Mouse (Mus musculus): ENCODE results near the gene Hopx. TPM values are rescaled to one million over a fixed set of nuclear protein-coding genes. Genes with fewer than 3 reads are reported as not detected.
A peak's percentile ranks its signal among the peaks of the same experiment; 100 is the strongest.

Gene Hopx
- polyA plus RNA-seq, 1 experiment from 2014 or later = 16.7 TPM

DNA sequence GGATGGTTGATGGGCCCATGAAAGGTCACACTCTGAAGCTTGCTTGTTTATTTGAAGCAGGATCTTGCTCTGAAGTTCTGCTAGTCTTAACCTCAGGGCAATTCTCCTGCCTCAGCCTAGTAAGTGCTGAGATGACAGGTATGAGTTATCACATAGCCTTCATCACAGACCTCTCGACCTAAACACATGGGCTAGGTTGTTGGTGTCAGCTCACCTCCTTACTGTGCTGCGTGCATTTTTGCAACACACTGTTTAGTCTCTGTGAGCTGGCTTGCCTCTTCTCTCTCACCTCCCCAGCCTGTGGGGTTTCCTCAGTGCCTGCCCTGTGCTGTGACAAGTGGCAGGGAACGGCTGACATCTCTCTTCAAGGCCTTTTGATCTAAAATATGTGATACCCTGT, 1.1 kb downstream of the Hopx start:
- Histone ChIP-seq H3K4me1 (ENCODE audit: control insufficient read depth, insufficient read depth, low read length) (peaks cover 17% of the 10 kb centered on the region), H3K36me3 (ENCODE audit: control insufficient read depth, insufficient read depth) (peaks cover 3% of the 10 kb centered on the region), H3K4me2 (ENCODE audit: low read depth, low read length) (peak overlapping the region; percentile 65), H3K4me3 (ENCODE audit: low read length) (peak overlapping the region; percentile 59), H3K9ac (ENCODE audit: low read length) (peak overlapping the region; percentile 80), H3K9me3 (replicated peaks; ENCODE audit: control insufficient read depth, low read length) (no peaks in the 10 kb centered on the region), H3K27me3 (ENCODE audit: control insufficient read depth, insufficient read depth, low read length) (no peaks in the 10 kb centered on the region), H3K27ac (ENCODE audit: low read length) (peak overlapping the region; percentile 98)
- no peak for ATAC-seq (replicated peaks; ENCODE audit: extremely low read depth, insufficient read depth, low FRiP score)
- 45% methylated on average over 3 of the region's 3 CpGs for WGBS

DNA sequence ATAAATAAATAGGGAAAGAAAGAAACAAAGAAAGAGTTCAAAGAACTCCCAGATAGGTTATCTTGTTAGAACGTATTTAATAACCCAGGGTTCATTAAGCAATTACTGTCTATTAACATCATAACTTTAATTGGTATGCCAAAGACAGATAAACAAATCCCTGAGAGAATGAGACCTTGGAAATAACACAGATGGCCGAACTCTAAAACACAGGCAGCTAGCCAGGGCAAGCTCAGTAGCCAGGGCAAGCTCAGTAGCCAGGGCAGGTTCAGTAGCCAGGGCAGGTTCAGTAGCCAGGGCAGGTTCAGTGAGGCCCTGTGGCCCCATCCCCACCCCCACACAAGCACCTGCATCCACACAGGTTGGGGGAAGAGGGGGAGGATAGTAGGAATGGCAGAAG, 2.9 kb downstream of the Hopx start:
- peak overlapping the region; percentile 67 for H3K9ac ChIP-seq (ENCODE audit: low read length)

DNA sequence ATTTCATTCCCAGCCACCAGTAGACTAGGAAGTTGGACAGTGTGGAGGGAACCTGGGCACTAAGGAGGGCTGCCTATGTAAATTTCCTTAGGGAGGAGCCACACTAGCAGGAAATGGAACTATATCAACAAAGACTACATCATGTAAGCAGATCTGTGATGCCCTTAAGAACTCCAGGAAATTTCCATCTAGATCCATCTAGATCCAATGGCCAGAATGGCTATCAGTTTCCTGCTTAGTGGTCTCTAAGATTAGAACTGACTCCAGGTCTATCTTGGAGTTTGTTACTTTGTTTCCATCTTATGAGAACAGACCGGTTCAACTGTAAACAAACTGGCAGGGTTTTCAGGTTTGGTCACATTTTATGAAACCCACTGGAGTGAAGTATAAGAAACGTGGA, 5.1 kb downstream of the Hopx start:
- no peak overlapping the region; the same call in 1 of the 2 replicates for H3K9ac ChIP-seq (ENCODE audit: low read length)
- H3K4me3 ChIP-seq (ENCODE audit: low read length) = no peak overlapping the region
- H3K27me3 ChIP-seq (ENCODE audit: control insufficient read depth, insufficient read depth, low read length) = no peaks in the 10 kb centered on the region
- H3K4me1 ChIP-seq (ENCODE audit: control insufficient read depth, insufficient read depth, low read length) = peaks cover 18% of the 10 kb centered on the region
- H3K36me3 ChIP-seq (ENCODE audit: control insufficient read depth, insufficient read depth) = peaks cover 3% of the 10 kb centered on the region
- H3K27ac ChIP-seq (ENCODE audit: low read length) = peak overlapping the region; percentile 46; the same call in 1 of the 2 replicates
- H3K4me2 ChIP-seq (ENCODE audit: low read depth, low read length) = peak overlapping the region; percentile 65; the same call in 1 of the 2 replicates
- WGBS = 78% methylated on average over 2 of the region's 2 CpGs
- H3K9me3 ChIP-seq (replicated peaks; ENCODE audit: control insufficient read depth, low read length) = no peaks in the 10 kb centered on the region
- ATAC-seq (replicated peaks; ENCODE audit: extremely low read depth, insufficient read depth, low FRiP score) = no peak

More for the DNA sequence above, 2.9 kb downstream of the Hopx start:
- Histone ChIP-seq H3K4me1 (ENCODE audit: control insufficient read depth, insufficient read depth, low read length) (peaks cover 19% of the 10 kb centered on the region), H3K27me3 (ENCODE audit: control insufficient read depth, insufficient read depth, low read length) (no peaks in the 10 kb centered on the region), H3K27ac (ENCODE audit: low read length) (peak overlapping the region; percentile 53), H3K4me2 (ENCODE audit: low read depth, low read length) (peak overlapping the region; percentile 65), H3K9me3 (replicated peaks; ENCODE audit: control insufficient read depth, low read length) (no peaks in the 10 kb centered on the region), H3K36me3 (ENCODE audit: control insufficient read depth, insufficient read depth) (peaks cover 3% of the 10 kb centered on the region), H3K4me3 (ENCODE audit: low read length) (peak overlapping the region; percentile 43)
- ATAC-seq (replicated peaks; ENCODE audit: extremely low read depth, insufficient read depth, low FRiP score) = no peak
- WGBS = 59% methylated on average over 2 of the region's 2 CpGs

DNA sequence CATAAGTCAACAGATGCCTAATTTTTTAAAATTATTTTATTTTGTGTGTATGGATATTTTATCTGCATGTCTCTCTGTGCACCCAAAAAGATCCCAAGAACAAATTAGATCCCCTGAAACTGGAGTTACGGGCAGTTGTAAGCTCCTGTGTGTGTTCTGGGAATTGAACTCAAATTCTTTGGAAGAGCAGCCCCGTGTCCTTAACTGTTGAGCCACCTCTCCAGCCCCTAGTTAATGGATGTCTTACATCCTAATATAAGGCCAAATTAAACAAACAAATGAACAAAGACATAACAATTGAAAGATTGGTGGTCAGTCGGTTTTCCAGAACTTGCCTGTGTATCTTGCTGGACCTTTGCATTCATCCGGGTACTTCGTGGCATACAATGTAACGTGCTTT, 6.1 kb downstream of the Hopx start:
- peaks cover 3% of the 10 kb centered on the region for H3K36me3 ChIP-seq (ENCODE audit: control insufficient read depth, insufficient read depth)
- H3K9me3 ChIP-seq (replicated peaks; ENCODE audit: control insufficient read depth, low read length) = no peaks in the 10 kb centered on the region
- H3K27ac ChIP-seq (ENCODE audit: low read length) = no peak overlapping the region
- peaks cover 20% of the 10 kb centered on the region for H3K4me1 ChIP-seq (ENCODE audit: control insufficient read depth, insufficient read depth, low read length)
- no peak for ATAC-seq (replicated peaks; ENCODE audit: extremely low read depth, insufficient read depth, low FRiP score)
- no peak overlapping the region for H3K4me3 ChIP-seq (ENCODE audit: low read length)
- no peak overlapping the region for H3K4me2 ChIP-seq (ENCODE audit: low read depth, low read length)
- 94% methylated on average over 6 of the region's 6 CpGs for WGBS
- H3K9ac ChIP-seq (ENCODE audit: low read length) = no peak overlapping the region
- no peaks in the 10 kb centered on the region for H3K27me3 ChIP-seq (ENCODE audit: control insufficient read depth, insufficient read depth, low read length)

DNA sequence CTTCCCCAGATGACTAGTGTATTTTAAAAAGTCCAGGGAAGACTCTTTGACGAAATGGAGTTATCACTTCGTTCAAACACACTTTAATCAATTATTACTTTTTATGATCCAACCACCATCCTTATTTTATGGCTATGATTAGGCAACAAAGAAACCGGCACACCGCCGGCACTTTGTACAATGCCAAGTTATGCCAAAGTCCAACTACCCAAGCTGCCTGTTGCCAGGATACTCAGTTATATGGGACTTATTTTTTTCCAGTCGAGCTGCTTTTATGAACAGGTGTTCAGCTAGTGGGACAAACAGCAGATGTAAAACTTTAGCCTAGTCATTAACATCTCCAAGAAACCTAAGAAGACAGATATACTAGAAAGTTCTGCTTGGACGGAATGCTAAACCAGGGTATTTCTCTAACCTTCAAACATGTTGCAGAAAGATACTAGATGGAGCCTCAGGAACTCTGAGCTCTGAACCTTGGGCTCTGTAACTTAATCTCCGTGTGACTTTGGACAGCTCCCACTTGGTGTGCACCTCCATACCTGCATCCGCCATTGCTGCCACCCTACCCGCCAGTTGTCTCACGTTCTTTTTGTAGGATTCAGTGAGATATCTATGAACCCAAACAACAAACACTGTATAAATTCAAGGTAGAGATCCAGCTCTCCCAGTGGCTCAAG, 7.6 kb downstream of the Hopx start:
- ATAC-seq (replicated peaks; ENCODE audit: extremely low read depth, insufficient read depth, low FRiP score) = no peak
- Histone ChIP-seq H3K4me3 (ENCODE audit: low read length) (no peak overlapping the region), H3K9me3 (replicated peaks; ENCODE audit: control insufficient read depth, low read length) (no peaks in the 10 kb centered on the region), H3K27me3 (ENCODE audit: control insufficient read depth, insufficient read depth, low read length) (no peaks in the 10 kb centered on the region), H3K9ac (ENCODE audit: low read length) (no peak overlapping the region), H3K36me3 (ENCODE audit: control insufficient read depth, insufficient read depth) (peaks cover 6% of the 10 kb centered on the region), H3K4me1 (ENCODE audit: control insufficient read depth, insufficient read depth, low read length) (peaks cover 30% of the 10 kb centered on the region), H3K4me2 (ENCODE audit: low read depth, low read length) (no peak overlapping the region), H3K27ac (ENCODE audit: low read length) (no peak overlapping the region)
- 87% methylated on average over 11 of the region's 11 CpGs for WGBS

DNA sequence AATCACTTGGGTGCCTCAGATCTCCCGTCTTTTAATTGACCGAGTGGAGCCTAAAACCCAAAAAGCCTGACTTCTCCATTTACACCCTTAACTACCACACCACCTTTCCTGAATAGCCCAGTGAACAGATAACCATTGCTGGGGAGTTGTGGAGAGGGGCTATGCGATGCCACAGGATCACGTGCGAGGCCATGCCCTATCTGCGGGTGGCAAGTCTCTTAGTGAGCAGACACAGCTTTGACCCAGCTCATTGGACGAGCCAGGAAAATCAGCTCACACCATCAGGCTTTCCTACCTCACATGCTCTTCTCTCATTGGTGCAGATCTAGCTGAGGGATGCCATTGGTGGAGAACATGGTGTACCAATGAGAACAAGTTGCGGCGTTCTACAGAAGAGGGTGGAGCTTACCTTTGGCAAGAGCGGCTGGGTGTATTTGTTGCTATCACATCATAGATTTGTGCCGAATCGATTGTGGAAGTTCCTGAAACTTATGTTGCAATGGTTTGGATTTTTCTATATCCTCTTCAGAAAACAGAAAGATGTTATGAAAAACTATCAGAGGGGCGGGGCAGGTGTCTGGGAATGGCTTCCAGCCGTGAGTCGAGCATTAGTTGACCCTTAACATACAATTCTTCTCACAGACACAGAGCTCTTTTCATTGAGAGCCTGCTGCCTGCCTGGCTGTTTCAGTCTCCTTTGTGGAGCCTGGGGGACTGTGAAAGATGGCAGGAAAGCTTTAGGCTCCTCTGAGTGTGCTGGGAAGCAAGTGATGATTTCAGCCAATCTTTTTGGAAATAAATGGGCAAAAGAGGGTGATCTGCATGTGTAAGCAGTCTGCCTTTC, 12.2 kb downstream of the Hopx start:
- Histone ChIP-seq H3K9ac (ENCODE audit: low read length) (no peak overlapping the region), H3K27me3 (ENCODE audit: control insufficient read depth, insufficient read depth, low read length) (no peaks in the 10 kb centered on the region), H3K4me2 (ENCODE audit: low read depth, low read length) (no peak overlapping the region), H3K4me1 (ENCODE audit: control insufficient read depth, insufficient read depth, low read length) (peaks cover 41% of the 10 kb centered on the region), H3K9me3 (replicated peaks; ENCODE audit: control insufficient read depth, low read length) (no peaks in the 10 kb centered on the region), H3K27ac (ENCODE audit: low read length) (no peak overlapping the region), H3K4me3 (ENCODE audit: low read length) (no peak overlapping the region), H3K36me3 (ENCODE audit: control insufficient read depth, insufficient read depth) (peaks cover 3% of the 10 kb centered on the region; the same call in 1 of the 2 replicates)
- ATAC-seq (replicated peaks; ENCODE audit: extremely low read depth, insufficient read depth, low FRiP score) = no peak
- WGBS = 79% methylated on average over 15 of the region's 15 CpGs

DNA sequence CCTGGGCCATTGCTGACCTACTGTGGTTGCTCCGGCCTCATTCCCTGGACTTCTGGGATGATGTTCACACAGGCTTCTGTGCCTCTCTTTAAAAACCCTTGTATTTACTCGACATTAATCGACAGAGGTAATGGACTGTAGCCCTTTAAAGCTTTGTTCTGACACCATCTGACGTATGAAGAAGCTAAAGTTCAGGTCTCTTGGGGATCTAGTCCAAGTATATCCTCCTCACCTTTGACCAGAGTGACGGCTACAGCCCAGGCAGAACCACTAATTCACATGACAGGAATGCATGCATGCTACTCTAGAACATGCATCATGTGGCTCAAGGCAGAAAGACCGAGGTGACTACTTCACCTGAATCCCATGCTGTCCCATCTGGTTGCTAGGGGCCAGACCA, 14.2 kb downstream of the Hopx start:
- Histone ChIP-seq H3K36me3 (ENCODE audit: control insufficient read depth, insufficient read depth) (peaks cover 3% of the 10 kb centered on the region; the same call in 1 of the 2 replicates), H3K4me3 (ENCODE audit: low read length) (no peak overlapping the region), H3K9ac (ENCODE audit: low read length) (no peak overlapping the region), H3K4me1 (ENCODE audit: control insufficient read depth, insufficient read depth, low read length) (peaks cover 57% of the 10 kb centered on the region), H3K27ac (ENCODE audit: low read length) (no peak overlapping the region), H3K27me3 (ENCODE audit: control insufficient read depth, insufficient read depth, low read length) (no peaks in the 10 kb centered on the region), H3K9me3 (replicated peaks; ENCODE audit: control insufficient read depth, low read length) (no peaks in the 10 kb centered on the region), H3K4me2 (ENCODE audit: low read depth, low read length) (no peak overlapping the region)
- WGBS = 85% methylated on average over 6 of the region's 6 CpGs
- ATAC-seq (replicated peaks; ENCODE audit: extremely low read depth, insufficient read depth, low FRiP score) = no peak

DNA sequence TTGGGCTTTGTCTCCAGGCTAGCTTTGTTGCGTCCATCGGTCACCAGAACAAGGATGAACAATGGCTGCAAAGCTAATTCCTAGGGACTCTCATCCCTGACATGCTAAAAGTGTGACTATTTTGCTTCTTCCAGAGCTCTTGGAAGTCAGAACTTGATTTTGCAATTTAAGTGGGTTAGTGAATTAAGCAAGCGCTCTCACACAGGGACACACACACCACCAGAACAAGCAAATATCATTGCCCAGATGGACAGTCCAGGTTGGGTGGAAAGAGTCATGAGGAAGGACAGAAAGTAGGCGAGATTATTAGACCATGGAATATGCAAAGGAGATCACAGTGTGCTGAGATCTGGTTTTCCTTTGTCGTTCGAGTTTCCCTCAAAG, 14.9 kb downstream of the Hopx start:
- Histone ChIP-seq H3K36me3 (ENCODE audit: control insufficient read depth, insufficient read depth) (peaks cover 3% of the 10 kb centered on the region; the same call in 1 of the 2 replicates), H3K27ac (ENCODE audit: low read length) (peak overlapping the region; percentile 3; the same call in 1 of the 2 replicates), H3K27me3 (ENCODE audit: control insufficient read depth, insufficient read depth, low read length) (no peaks in the 10 kb centered on the region), H3K4me2 (ENCODE audit: low read depth, low read length) (no peak overlapping the region), H3K4me1 (ENCODE audit: control insufficient read depth, insufficient read depth, low read length) (peaks cover 56% of the 10 kb centered on the region), H3K9me3 (replicated peaks; ENCODE audit: control insufficient read depth, low read length) (no peaks in the 10 kb centered on the region), H3K9ac (ENCODE audit: low read length) (no peak overlapping the region), H3K4me3 (ENCODE audit: low read length) (no peak overlapping the region)
- 72% methylated on average over 6 of the region's 6 CpGs for WGBS
- ATAC-seq (replicated peaks; ENCODE audit: extremely low read depth, insufficient read depth, low FRiP score) = no peak

Measured in heart, embryonic 16.5 days (tissue).